Mouse (Mus musculus) heart, adult 2 months (tissue): ENCODE data around the gene Dcps. TPM values are rescaled to one million over a fixed set of nuclear protein-coding genes. Genes with fewer than 3 reads are reported as not detected.

Experiments
- DNase-seq, 2 experiments: peaks; one replicate each; pipeline ENCODE4 v3.0.0; 2021
- H3K27ac ChIP-seq: fragments of 200-600 bp; 2 replicates; pipeline ENCODE4 v1.8.1; 2022
- H3K27me3 ChIP-seq: fragments of 200-500 bp; 2 replicates; pipeline ENCODE4 v1.6.1; 2012; ENCODE audit warnings: mild to moderate bottlenecking, low read length, inconsistent platforms, mixed read lengths; ENCODE audit not compliant: control insufficient read depth, insufficient read depth
- H3K36me3 ChIP-seq: fragments of 200-500 bp; 2 replicates; pipeline ENCODE4 v1.6.1; 2012; ENCODE audit warnings: low read length, inconsistent platforms; ENCODE audit not compliant: control insufficient read depth, insufficient read depth
- H3K4me1 ChIP-seq: fragments of 200-500 bp; 2 replicates; pipeline ENCODE4 v1.6.1; 2011; ENCODE audit warnings: low read length; ENCODE audit not compliant: control insufficient read depth, insufficient read depth
- H3K4me3 ChIP-seq: fragments of 200-600 bp; 2 replicates; pipeline ENCODE4 v1.8.1; 2022
- H3K79me2 ChIP-seq: fragments of 200-500 bp; replicated peaks from 2 replicates; pipeline ENCODE4 v1.6.1; 2012; ENCODE audit warnings: mild to moderate bottlenecking, inconsistent platforms, low read length, moderate library complexity, mixed read lengths; ENCODE audit not compliant: control insufficient read depth, insufficient read depth
- H3K9ac ChIP-seq: fragments of 200-500 bp; 2 replicates; pipeline ENCODE4 v1.6.1; 2012; ENCODE audit warnings: low read depth, mild to moderate bottlenecking, control low read depth, inconsistent platforms, low read length, mixed read lengths
- CTCF ChIP-seq: fragments of 200-600 bp; IDR thresholded peaks from 2 replicates; pipeline ENCODE4 v1.8.1; 2022; ENCODE audit warnings: antibody characterized with exemption, mild to moderate bottlenecking, moderate library complexity
- EP300 ChIP-seq: fragments of 200-500 bp; IDR thresholded peaks from 2 replicates; pipeline ENCODE4 v1.6.1; 2011; ENCODE audit warnings: low read depth, low read length, control low read depth; ENCODE audit not compliant: insufficient read depth
- POLR2A ChIP-seq: fragments of 200-500 bp; IDR thresholded peaks from 2 replicates; pipeline ENCODE4 v1.6.1; 2011; ENCODE audit warnings: mild to moderate bottlenecking, low read depth, low read length, control low read depth; ENCODE audit not compliant: insufficient read depth
- WGBS: fragments of 180-500 bp; shearing (Covaris S2); methylation state at CpG from one replicate; pipeline ENCODE4 v1.1.7; 2018; 5-methylcytosine and 5-hydroxymethylcytosine counted together
- intact Hi-C: fragments of 180-260 bp; cut with DNase I; formaldehyde crosslinking; loops from one replicate; pipeline ENCODE4 v1.15.1; 2025
- polyA plus RNA-seq: library from polyadenylated mRNA; depleted of rRNA; stranded (reverse); fragments of >200 nt; gene quantifications from 2 replicates; pipeline ENCODE4 v1.2.3, GENCODE M21; 2012
- total RNA-seq, 2 experiments: library from RNA; stranded (reverse); gene quantifications; 2 replicates each; pipeline ENCODE4 v1.2.3; 2021

Dcps gene
- total and polyA plus RNA-seq, 3 experiments: 14.4 to 21.3 (median 15.1) TPM

DNA sequence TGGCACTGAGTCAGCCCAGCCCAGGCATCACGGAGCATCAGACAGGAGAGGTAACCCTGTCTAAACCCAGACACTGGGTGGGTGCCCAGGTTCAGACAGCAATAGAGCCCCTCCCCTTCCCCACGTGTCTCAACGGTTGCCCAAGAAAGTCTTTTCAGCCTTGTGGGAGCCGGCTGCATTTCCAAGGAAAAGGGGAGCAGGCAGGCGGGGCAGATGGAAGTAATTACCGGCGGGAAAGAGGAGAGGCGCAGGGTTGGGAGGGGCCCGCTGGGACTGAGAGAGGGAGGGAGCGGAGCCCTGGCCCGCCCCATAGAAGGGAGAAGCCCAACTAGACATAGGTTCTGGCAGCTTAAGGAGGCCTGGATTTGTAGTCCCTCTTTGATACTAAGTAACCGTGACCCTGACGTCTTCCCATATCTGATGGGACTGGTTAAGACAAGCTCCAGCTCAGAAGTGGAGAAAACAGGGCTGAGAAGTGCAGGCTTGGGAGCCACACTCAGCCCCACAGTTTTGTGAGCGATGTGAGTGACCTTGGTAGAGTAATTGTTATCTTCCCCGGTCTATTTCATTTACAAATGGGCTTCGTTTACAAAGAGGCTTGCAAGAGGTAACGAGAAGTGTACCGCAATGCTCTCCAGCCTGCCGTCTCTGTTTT lies 63.8 kb downstream of the Dcps start:
- Histone ChIP-seq H3K4me3 (no peak overlapping the region), H3K4me1 (peaks cover 32% of the 10 kb centered on the region), H3K79me2 (peaks cover 3% of the 10 kb centered on the region; the same call in 1 of the 2 replicates), H3K36me3 (no peaks in the 10 kb centered on the region), H3K9ac (no peak overlapping the region), H3K27ac (peak overlapping the region; percentile 20; the same call in 1 of the 2 replicates), H3K27me3 (no peaks in the 10 kb centered on the region)
- TF ChIP-seq EP300 (no peak), CTCF (no peak), POLR2A (no peak)
- 55% methylated on average over 19 of the region's 19 CpGs for WGBS
- intact Hi-C loops: no loop called here
- peak; percentile 71 to 74 for DNase-seq

DNA sequence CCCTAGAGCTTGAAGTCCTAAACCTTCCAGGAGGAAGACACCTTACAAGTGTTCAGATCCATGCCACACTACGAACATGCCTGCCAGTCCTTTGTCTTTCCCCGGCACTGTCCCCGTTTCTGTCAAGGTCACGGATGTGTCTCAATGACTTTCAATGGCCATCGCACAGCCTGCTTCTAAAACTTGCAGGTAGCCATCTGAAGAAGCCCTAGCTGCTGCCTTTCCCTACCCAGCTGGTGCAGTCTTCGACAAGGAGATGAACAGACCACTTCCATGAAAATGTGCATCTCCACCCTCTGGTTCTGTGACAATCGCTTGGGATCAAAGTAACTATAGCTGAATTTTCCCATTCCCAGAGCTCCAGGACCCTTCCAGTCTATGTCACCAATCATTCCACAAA lies 64.4 kb downstream of the Dcps start:
- H3K4me1 ChIP-seq: peaks cover 33% of the 10 kb centered on the region
- 79% methylated on average over 7 of the region's 7 CpGs for WGBS
- H3K27me3 ChIP-seq: no peaks in the 10 kb centered on the region
- intact Hi-C loops: no loop called here
- DNase-seq: peak in 1 of 2 experiments; percentile 22
- H3K9ac ChIP-seq: no peak overlapping the region
- H3K79me2 ChIP-seq: peaks cover 3% of the 10 kb centered on the region; the same call in 1 of the 2 replicates
- H3K4me3 ChIP-seq: no peak overlapping the region
- H3K36me3 ChIP-seq: no peaks in the 10 kb centered on the region
- no peak for TF ChIP-seq CTCF
- TF ChIP-seq EP300: no peak
- TF ChIP-seq POLR2A: no peak
- peak overlapping the region; percentile 20; the same call in 1 of the 2 replicates for H3K27ac ChIP-seq

DNA sequence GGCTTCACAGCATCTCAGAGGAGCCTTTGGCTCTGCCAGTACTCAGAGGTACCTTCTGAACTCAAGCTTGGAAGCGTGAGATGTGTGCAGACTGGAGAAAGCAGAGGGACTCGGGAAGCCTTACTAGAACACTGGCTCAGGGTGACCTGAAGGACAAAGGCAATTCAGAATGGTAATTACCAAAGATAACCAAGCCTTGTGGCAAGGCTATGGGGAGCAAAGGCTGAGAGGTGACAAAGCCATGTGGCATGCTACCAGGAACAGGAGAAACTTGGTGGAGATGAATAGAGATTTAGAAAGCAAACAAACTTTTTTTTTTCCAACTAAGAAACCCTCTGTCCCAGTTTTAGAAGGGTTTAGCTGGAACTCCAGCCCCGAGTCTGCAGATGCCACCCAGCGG lies 65.3 kb downstream of the Dcps start:
- Histone ChIP-seq H3K9ac (no peak overlapping the region), H3K27ac (peak overlapping the region; percentile 20), H3K27me3 (no peaks in the 10 kb centered on the region), H3K4me3 (no peak overlapping the region), H3K79me2 (peaks cover 5% of the 10 kb centered on the region; the same call in 1 of the 2 replicates), H3K4me1 (peaks cover 38% of the 10 kb centered on the region), H3K36me3 (no peaks in the 10 kb centered on the region; the same call in 1 of the 2 replicates)
- intact Hi-C loops: no loop called here
- WGBS: 74% methylated on average over 4 of the region's 4 CpGs
- TF ChIP-seq EP300 (no peak), POLR2A (no peak), CTCF (no peak)
- peak in 1 of 2 experiments; percentile 21 for DNase-seq

DNA sequence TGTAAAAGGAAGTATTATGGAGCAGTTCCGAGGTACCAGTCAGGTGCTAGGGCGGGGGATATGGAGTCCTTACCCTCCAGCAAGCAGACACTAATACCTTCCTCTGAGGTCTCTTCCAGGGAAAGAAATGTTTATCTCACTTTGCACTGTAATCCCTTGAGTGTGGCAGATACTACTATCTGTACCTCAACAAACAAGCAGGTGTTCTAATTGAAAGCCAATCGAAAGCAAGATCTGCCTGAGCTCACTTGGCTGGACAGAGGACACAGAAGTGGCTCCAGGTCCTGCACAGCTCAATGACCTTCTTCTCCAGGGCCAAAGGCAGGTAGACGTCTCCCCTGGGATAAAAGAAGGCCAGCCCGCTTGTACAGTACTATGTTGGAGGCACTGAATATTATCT lies 65.8 kb downstream of the Dcps start:
- H3K9ac ChIP-seq: no peak overlapping the region
- H3K36me3 ChIP-seq: no peaks in the 10 kb centered on the region; the same call in 1 of the 2 replicates
- WGBS: 79% methylated on average over 5 of the region's 5 CpGs
- intact Hi-C loops: no loop called here
- no peak overlapping the region for H3K4me3 ChIP-seq
- H3K27ac ChIP-seq: peak overlapping the region; percentile 20; the same call in 1 of the 2 replicates
- peak in 1 of 2 experiments; percentile 16 for DNase-seq
- H3K27me3 ChIP-seq: no peaks in the 10 kb centered on the region
- H3K4me1 ChIP-seq: peaks cover 40% of the 10 kb centered on the region
- TF ChIP-seq EP300 (no peak), CTCF (no peak), POLR2A (no peak)
- peaks cover 5% of the 10 kb centered on the region; the same call in 1 of the 2 replicates for H3K79me2 ChIP-seq

DNA sequence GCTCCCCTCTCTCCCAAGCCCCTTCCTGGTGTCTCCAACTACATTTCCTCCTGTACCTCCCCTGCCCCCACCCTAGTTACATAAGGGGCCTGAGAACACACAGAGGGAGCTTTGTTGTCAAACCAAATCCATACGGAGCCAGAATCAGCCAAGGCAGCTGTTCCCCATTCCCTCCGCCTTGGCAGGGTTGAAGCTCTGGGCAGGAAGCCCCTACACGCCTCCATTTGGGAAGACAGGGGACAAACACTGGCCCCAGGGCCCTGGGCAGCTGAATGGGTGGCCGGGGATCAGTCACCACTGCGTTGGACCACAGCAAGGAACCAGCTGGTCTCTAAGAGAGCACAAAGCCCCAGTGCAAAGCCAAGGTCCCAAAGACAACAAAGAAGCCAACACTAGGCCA lies 66.9 kb downstream of the Dcps start:
- WGBS: 55% methylated on average over 5 of the region's 5 CpGs

DNA sequence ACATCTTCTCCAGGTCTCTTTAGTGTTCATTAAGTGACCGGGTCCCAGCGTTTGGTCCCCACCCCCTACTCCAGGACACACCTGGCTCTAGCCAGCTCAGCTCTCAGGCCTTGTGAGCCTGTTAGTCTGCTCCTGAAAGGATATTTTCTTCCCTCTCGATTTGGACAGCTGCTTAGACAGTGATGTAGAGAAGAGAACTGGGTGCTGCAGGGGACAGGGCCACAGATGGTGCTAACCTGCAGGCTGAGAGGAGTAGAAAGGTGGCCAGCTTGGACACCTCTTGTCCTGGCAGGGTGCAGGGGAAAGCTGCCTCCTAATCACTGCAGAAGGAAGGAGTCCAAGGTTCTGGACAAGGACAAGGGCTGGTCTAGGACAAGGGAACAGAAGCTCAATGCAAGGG lies 67.8 kb downstream of the Dcps start:
- peak in 1 of 2 experiments; percentile 22 for DNase-seq
- no peaks in the 10 kb centered on the region for H3K27me3 ChIP-seq
- no peak overlapping the region for H3K9ac ChIP-seq
- H3K27ac ChIP-seq: peak overlapping the region; percentile 52; the same call in 1 of the 2 replicates
- H3K36me3 ChIP-seq: no peaks in the 10 kb centered on the region; the same call in 1 of the 2 replicates
- WGBS: 77% methylated on average over 3 of the region's 3 CpGs
- no peak overlapping the region for H3K4me3 ChIP-seq
- H3K79me2 ChIP-seq: peaks cover 5% of the 10 kb centered on the region; the same call in 1 of the 2 replicates
- no peak for TF ChIP-seq EP300
- no peak for TF ChIP-seq CTCF
- no peak for TF ChIP-seq POLR2A
- intact Hi-C loops: loop anchor here (5.0 kb wide), 2 partner anchors 46 to 61 kb away; no protein-coding TSS in a partner anchor
- H3K4me1 ChIP-seq: peaks cover 39% of the 10 kb centered on the region

More for the DNA sequence above, 66.9 kb downstream of the Dcps start:
- no peaks in the 10 kb centered on the region for H3K27me3 ChIP-seq
- peaks cover 40% of the 10 kb centered on the region for H3K4me1 ChIP-seq
- H3K9ac ChIP-seq: no peak overlapping the region
- H3K27ac ChIP-seq: peak overlapping the region; percentile 52
- peaks cover 5% of the 10 kb centered on the region; the same call in 1 of the 2 replicates for H3K79me2 ChIP-seq
- no peak overlapping the region for H3K4me3 ChIP-seq
- DNase-seq: peak; percentile 76 to 82
- TF ChIP-seq POLR2A: no peak
- TF ChIP-seq CTCF: no peak
- TF ChIP-seq EP300: 0 out of 2 replicates have a peak, but pooled peaks have one; percentile 9
- H3K36me3 ChIP-seq: no peaks in the 10 kb centered on the region; the same call in 1 of the 2 replicates
- intact Hi-C loops: loop anchor here (5.0 kb wide), 2 partner anchors 47 to 62 kb away; no protein-coding TSS in a partner anchor
